Mouse (Mus musculus) left cerebral cortex, adult 6 months (tissue): ENCODE measurements around the gene Olfr655. TPM values are rescaled to one million over a fixed set of nuclear protein-coding genes. Genes with fewer than 3 reads are reported as not detected.

ENCODE experiments used
- long read RNA-seq, 2 experiments: library from polyadenylated mRNA; unstranded; transcript quantifications; one replicate each; pipeline ENCODE4 v2.0.0; 2019 to 2020
- polyA plus RNA-seq: library from polyadenylated mRNA; unstranded; fragments of <200 nt; fragmentation: Nextera tagmentation; gene quantifications from 2 replicates; pipeline ENCODE4 v1.2.3, GENCODE M21; 2021

Olfr655 gene
- polyA plus RNA-seq = not detected in 2 replicates
- long read RNA-seq, experiment 1 = 0 reads
- long read RNA-seq, experiment 2 = 0 reads

GRCm38 (mm10) chr7:104601679-104602078 is at the start of gene Olfr655:
Gene Olfr655 (minus strand): TSS chr7:104601779.

GRCm38 (mm10) chr7:104646841-104647482 is 45.4 kb upstream of the Olfr655 start, which contains the start of gene Olfr658:
Gene Olfr658 (minus strand): TSS chr7:104647305.

GRCm38 (mm10) chr7:104624494-104624893 is 22.9 kb upstream of the Olfr655 start, which contains the start of gene Olfr657:
Gene Olfr657 (plus strand): TSS chr7:104624794.

GRCm38 (mm10) chr7:104613655-104614054 is 12.1 kb upstream of the Olfr655 start, which contains the start of gene Olfr656:
Gene Olfr656 (plus strand): TSS chr7:104613955.

GRCm38 (mm10) chr7:104586725-104587124 is 14.9 kb downstream of the Olfr655 start, which contains the start of gene Olfr654:
Gene Olfr654 (plus strand): TSS chr7:104587025.

GRCm38 (mm10) chr7:104577014-104577413 is 24.6 kb downstream of the Olfr655 start, which contains the start of gene Olfr653:
Gene Olfr653 (plus strand): TSS chr7:104577314.

GRCm38 (mm10) chr7:104560601-104561000 is 41.0 kb downstream of the Olfr655 start, which contains the start of gene Olfr652:
Gene Olfr652 (plus strand): TSS chr7:104560901.

GRCm38 (mm10) chr7:104549833-104550232 is 51.7 kb downstream of the Olfr655 start, which contains the start of gene Olfr651:
Gene Olfr651 (plus strand): TSS chr7:104550133.

Other genes starting within 250 kb of the Olfr655 start
- 0.67 and 0.77 TPM in 2 replicates for gene Trim12c, start 248.4 kb downstream of the Olfr655 start, polyA plus RNA-seq
- gene Trim30b, start 231.9 kb downstream of the Olfr655 start, polyA plus RNA-seq = 0.05 TPM in 1 of 2 replicates, not detected in the other
- not detected in 2 replicates for gene Trim30c, start 200.9 kb downstream of the Olfr655 start, polyA plus RNA-seq
- gene Trim30a, start 136.6 kb downstream of the Olfr655 start, polyA plus RNA-seq = 0.59 and 0.65 TPM in 2 replicates
- 0.40 and 0.46 TPM in 2 replicates for gene Trim30d, start 93.9 kb downstream of the Olfr655 start, polyA plus RNA-seq
- gene Olfr651, start 51.6 kb downstream of the Olfr655 start, polyA plus RNA-seq = not detected in 2 replicates
- 0.04 TPM in 1 of 2 replicates, not detected in the other for gene Olfr652, start 40.9 kb downstream of the Olfr655 start, polyA plus RNA-seq
- not detected in 2 replicates for gene Olfr653, start 24.5 kb downstream of the Olfr655 start, polyA plus RNA-seq
- not detected in 2 replicates for gene Olfr654, start 14.8 kb downstream of the Olfr655 start, polyA plus RNA-seq
- gene Olfr656, start 12.2 kb upstream of the Olfr655 start, polyA plus RNA-seq = not detected in 2 replicates
- gene Olfr657, start 23.0 kb upstream of the Olfr655 start, polyA plus RNA-seq = not detected in 2 replicates
- gene Olfr658, start 45.5 kb upstream of the Olfr655 start, polyA plus RNA-seq = 0.09 and 0.13 TPM in 2 replicates
- not detected in 2 replicates for gene Olfr659, start 65.0 kb upstream of the Olfr655 start, polyA plus RNA-seq
- not detected in 2 replicates for gene Olfr661, start 84.7 kb upstream of the Olfr655 start, polyA plus RNA-seq
- gene Usp17le, start 175.7 kb upstream of the Olfr655 start, polyA plus RNA-seq = not detected in 2 replicates
- gene Usp17lb, start 240.8 kb upstream of the Olfr655 start, polyA plus RNA-seq = not detected in 2 replicates